Mouse (Mus musculus) naive thymus-derived CD4-positive, alpha-beta T cell, adult 5 months (primary cell): ENCODE results near the gene Mybl2. TPM values are rescaled to one million over a fixed set of nuclear protein-coding genes. Genes with fewer than 3 reads are reported as not detected.

Source experiments
- polyA plus RNA-seq: library from polyadenylated mRNA; unstranded; fragments of 100-300 nt; shearing (Covaris generic); gene quantifications from one replicate; pipeline ENCODE4 v1.2.1, GENCODE M21; 2017

Gene Mybl2
- 2.8 TPM for polyA plus RNA-seq

DNA sequence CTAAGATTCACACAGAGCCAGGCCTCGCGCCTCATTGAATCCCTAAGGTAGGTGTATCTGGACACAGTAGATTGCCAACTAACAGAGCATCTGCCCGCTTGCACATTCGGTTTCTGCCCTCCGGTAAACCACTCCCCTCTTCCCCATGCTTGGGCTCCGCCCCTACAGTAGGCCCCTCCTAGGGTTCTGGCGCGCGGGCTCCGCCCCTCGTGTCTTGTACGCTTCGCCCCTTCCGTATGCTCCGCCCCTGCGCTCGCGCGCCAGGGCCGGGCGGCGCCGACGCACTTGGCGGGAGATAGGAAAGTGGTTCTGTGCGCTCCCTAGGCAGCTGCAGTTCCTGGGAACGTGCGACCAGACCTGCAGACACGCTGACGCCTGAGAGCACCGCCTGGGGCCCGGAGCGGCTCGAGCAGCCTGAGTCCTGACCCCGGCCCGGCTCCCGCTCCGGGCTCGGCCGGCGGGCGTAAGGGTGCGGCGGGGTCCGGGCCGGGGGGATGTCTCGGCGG is at the start of gene Mybl2:
TSS of gene Mybl2 (plus strand) at position 353 of the 506 bp plus-strand sequence.

DNA sequence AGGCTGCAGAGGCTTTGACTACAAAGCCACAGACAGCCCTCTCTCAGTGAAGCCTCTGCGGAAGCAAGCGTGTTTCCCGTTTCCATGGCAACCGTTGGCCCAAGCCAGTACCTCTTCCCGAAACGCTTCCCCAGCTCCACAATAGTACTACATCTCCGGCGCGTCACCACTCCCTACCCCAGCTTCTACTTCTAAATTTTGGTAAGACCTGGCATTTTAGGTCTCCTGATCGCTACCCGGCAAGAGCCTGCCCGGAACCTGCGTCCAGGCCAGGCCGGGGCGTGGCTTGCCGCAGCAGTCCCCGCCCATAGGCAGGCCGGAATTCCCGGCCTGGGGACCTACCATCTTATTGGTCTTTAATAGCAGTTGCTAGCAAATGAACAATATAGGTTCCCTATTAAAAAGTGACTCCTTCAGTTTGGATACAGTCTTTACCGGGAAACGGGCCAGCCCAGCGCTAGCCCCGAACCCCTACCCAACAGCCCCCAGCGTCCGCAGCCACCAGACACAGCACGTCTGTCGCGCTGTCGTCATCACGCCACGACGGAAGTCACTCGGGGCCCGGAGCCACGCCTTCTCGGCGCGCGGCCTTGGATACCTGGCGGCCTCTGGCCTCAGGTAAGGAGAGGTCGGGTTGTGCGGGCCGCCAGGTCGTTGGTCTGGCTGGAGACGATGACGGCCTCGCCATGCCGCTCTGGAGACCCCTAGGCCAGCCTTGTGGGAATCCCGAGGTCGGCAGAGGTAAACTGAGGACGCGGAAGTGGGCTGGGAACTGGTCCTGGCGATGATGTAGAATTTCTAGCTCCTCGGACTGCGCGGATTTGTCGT is 37.4 kb upstream of the Mybl2 start, which contains the start of gene Ift52:
TSS of gene Ift52 (plus strand) at position 439 of the 828 bp plus-strand sequence.

DNA sequence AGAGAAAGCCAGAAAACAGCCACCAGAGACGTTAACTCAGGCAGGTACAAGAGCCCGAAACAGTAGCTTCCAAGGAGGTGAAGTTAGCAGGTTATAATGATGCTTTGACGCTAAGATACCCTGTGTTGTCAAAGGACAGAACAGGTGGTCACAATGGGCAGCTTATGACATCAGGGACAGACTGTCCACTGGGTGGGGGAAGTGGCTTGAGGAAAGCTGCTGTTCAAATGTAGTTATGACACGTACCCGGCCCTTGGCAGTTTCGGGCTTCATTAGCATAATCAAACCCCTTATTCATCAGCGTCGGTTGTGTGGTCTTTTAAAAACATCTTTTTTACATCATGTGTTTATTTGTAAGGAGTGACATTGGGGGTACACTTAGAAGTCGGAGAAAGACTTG is 33.2 kb downstream of the Mybl2 start, which contains the start of gene Gtsf1l:
TSS of gene Gtsf1l (minus strand) at position 128 of the 400 bp plus-strand sequence.

Other genes with a start within 250 kb of the Mybl2 start
- gene Srsf6, start 123.2 kb upstream of the Mybl2 start, polyA plus RNA-seq, result 100 TPM
- not detected for gene L3mbtl1, start 111.2 kb upstream of the Mybl2 start, polyA plus RNA-seq
- not detected for gene Sgk2, start 67.4 kb upstream of the Mybl2 start, polyA plus RNA-seq
- 25.7 TPM for gene Ift52, start 37.3 kb upstream of the Mybl2 start, polyA plus RNA-seq
- gene Gtsf1l, start 33.2 kb downstream of the Mybl2 start, polyA plus RNA-seq, result not detected
- 0.29 TPM for gene Tox2, start 148.4 kb downstream of the Mybl2 start, polyA plus RNA-seq